Comparison of ENCODE assay signal across 23 mouse cellular contexts in genomic region chr17:62776710-62777109, GRCm38 (mm10).
DNase-seq lines count a peak whose midpoint lies in the region; ATAC-seq and TF ChIP-seq lines count a peak whose summit lies in the region.
"Had no signal": no experiment of that assay in that cellular context is flagged by ENCODE, and none has a peak within 500 bp of the region (broad histone marks: within the 10 kb centered on the region; RNA-seq: fewer than 3 reads in every experiment).

No protein-coding gene starts in this region.

- H3K9me3 ChIP-seq in heart, embryonic 12.5 days (replicated peaks): no peaks in the 10 kb centered on the region
- H3K9me3 ChIP-seq in stomach, embryonic 16.5 days (replicated peaks; ENCODE audit: control insufficient read depth, low read length): no peaks in the 10 kb centered on the region
- no peaks in the 10 kb centered on the region for H3K9me3 ChIP-seq in liver, embryonic 11.5 days (ENCODE audit: control insufficient read depth, low read length)
- H3K9me3 ChIP-seq: embryonic facial prominence, embryonic 13.5 days; heart, embryonic 10.5 days; hindbrain, embryonic 13.5 days; intestine, embryonic 15.5 days had no signal

- ATAC-seq in heart, embryonic 12.5 days (ENCODE audit: insufficient number of reproducible peaks, low FRiP score): no peak
- no peak for ATAC-seq in stomach, embryonic 16.5 days (ENCODE audit: insufficient read depth, low FRiP score)
- no peak for ATAC-seq in liver, embryonic 11.5 days (replicated peaks; ENCODE audit: low FRiP score)
- ATAC-seq: forebrain, embryonic 14.5 days; forebrain, postnatal 0 days; hindbrain, embryonic 16.5 days; Patski had no signal

- H3K79me3 ChIP-seq in C2C12 (ENCODE audit: low read depth): peaks cover 6% of the 10 kb centered on the region

- no peaks in the 10 kb centered on the region for H3K36me3 ChIP-seq in heart, embryonic 12.5 days
- H3K36me3 ChIP-seq in C2C12 (ENCODE audit: control insufficient read depth, insufficient read depth): no peaks in the 10 kb centered on the region
- H3K36me3 ChIP-seq in myocyte (ENCODE audit: control insufficient read depth, insufficient read depth): no peaks in the 10 kb centered on the region
- no peaks in the 10 kb centered on the region for H3K36me3 ChIP-seq in stomach, embryonic 16.5 days (ENCODE audit: control insufficient read depth, insufficient read depth, low read length)
- H3K36me3 ChIP-seq in liver, embryonic 11.5 days (ENCODE audit: control insufficient read depth, insufficient read depth, low read length): no peaks in the 10 kb centered on the region
- H3K36me3 ChIP-seq: embryonic facial prominence, embryonic 13.5 days; heart, embryonic 10.5 days; hindbrain, embryonic 13.5 days; intestine, embryonic 15.5 days had no signal

- no peak overlapping the region for H3K27ac ChIP-seq in heart, embryonic 12.5 days (ENCODE audit: poor library complexity, severe bottlenecking)
- H3K27ac ChIP-seq in stomach, embryonic 16.5 days (ENCODE audit: low read length): 0 out of 2 replicates have a peak overlapping the region, but pooled peaks have one; percentile 26
- H3K27ac ChIP-seq in liver, embryonic 11.5 days (ENCODE audit: low read depth, low read length): no peak overlapping the region
- H3K27ac ChIP-seq: embryonic facial prominence, embryonic 13.5 days; heart, adult 2 months; heart, embryonic 10.5 days; hindbrain, embryonic 13.5 days; intestine, embryonic 15.5 days had no signal

- no peak overlapping the region for H3ac ChIP-seq in C2C12 (ENCODE audit: control insufficient read depth, insufficient read length, low read depth)
- H3ac ChIP-seq in myocyte (ENCODE audit: control insufficient read depth, insufficient read length): no peak overlapping the region

- TF ChIP-seq POLR2A in myocyte (IDR thresholded peaks at IDR 0.05; ENCODE audit: insufficient read length, low read depth): no peak

- DNase-seq in heart, adult 11 months: peak; percentile 78
- no peak for DNase-seq in spleen, postnatal 10 days (ENCODE audit: low spot score in 2 of 2)
- DNase-seq in liver, embryonic 11.5 days (ENCODE audit: low spot score): no peak
- no peak for DNase-seq in right cerebral cortex, postnatal 36 days (ENCODE audit: low spot score in 2 of 2)
- DNase-seq: adrenal gland, postnatal 14 days; cerebellum, adult 11 months; cerebellum, adult 2 months; cerebellum, adult 9-11 months; cerebellum, postnatal 25 days; forebrain, postnatal 0 days; gastrocnemius, postnatal 25 days; heart, adult 2 months had no signal

- no peak overlapping the region for H3K9ac ChIP-seq in heart, embryonic 12.5 days
- no peak overlapping the region for H3K9ac ChIP-seq in stomach, embryonic 16.5 days (ENCODE audit: low read length)
- H3K9ac ChIP-seq in liver, embryonic 11.5 days (ENCODE audit: low read depth, low read length): no peak overlapping the region
- H3K9ac ChIP-seq: embryonic facial prominence, embryonic 13.5 days; forebrain, postnatal 0 days; hindbrain, embryonic 13.5 days; intestine, embryonic 15.5 days had no signal

- TF ChIP-seq CTCF in C2C12 (IDR thresholded peaks at IDR 0.05; ENCODE audit: control insufficient read depth, insufficient read depth, insufficient read length): no peak

- 79% methylated on average over 3 of the region's 3 CpGs for WGBS in heart, embryonic 12.5 days
- 39% methylated on average over 3 of the region's 3 CpGs for WGBS in stomach, embryonic 16.5 days
- WGBS in liver, embryonic 11.5 days: 74% methylated on average over 3 of the region's 3 CpGs

- no peaks in the 10 kb centered on the region for H3K27me3 ChIP-seq in heart, embryonic 12.5 days (replicated peaks)
- H3K27me3 ChIP-seq in C2C12 (ENCODE audit: control insufficient read depth, insufficient read depth, insufficient read length) (no peaks in the 10 kb centered on the region), myocyte (ENCODE audit: control insufficient read depth, insufficient read depth, insufficient read length) (no peaks in the 10 kb centered on the region)
- no peaks in the 10 kb centered on the region for H3K27me3 ChIP-seq in stomach, embryonic 16.5 days (ENCODE audit: control insufficient read depth, insufficient read depth, low read length)
- no peaks in the 10 kb centered on the region for H3K27me3 ChIP-seq in liver, embryonic 11.5 days (replicated peaks; ENCODE audit: control insufficient read depth, insufficient read depth, low read length)
- H3K27me3 ChIP-seq: embryonic facial prominence, embryonic 13.5 days; hindbrain, embryonic 13.5 days; intestine, embryonic 15.5 days; Patski had no signal

- H3K79me2 ChIP-seq in C2C12 (ENCODE audit: control insufficient read depth, insufficient read depth) (peaks cover 47% of the 10 kb centered on the region), myocyte (ENCODE audit: control insufficient read depth, insufficient read depth) (no peaks in the 10 kb centered on the region)

- H3K4me2 ChIP-seq in heart, embryonic 12.5 days: no peak overlapping the region
- H3K4me2 ChIP-seq in myocyte (ENCODE audit: low read depth): peak overlapping the region; percentile 54
- H3K4me2 ChIP-seq in stomach, embryonic 16.5 days (ENCODE audit: low read depth, low read length): no peak overlapping the region
- H3K4me2 ChIP-seq in liver, embryonic 11.5 days: no peak overlapping the region
- H3K4me2 ChIP-seq: embryonic facial prominence, embryonic 13.5 days; hindbrain, embryonic 13.5 days; intestine, embryonic 15.5 days had no signal

- no peak overlapping the region for H3K4me3 ChIP-seq in heart, embryonic 12.5 days
- H3K4me3 ChIP-seq in C2C12 (ENCODE audit: insufficient read depth, poor library complexity, severe bottlenecking): no peak overlapping the region
- no peak overlapping the region for H3K4me3 ChIP-seq in myocyte
- no peak overlapping the region for H3K4me3 ChIP-seq in stomach, embryonic 16.5 days (replicated peaks; ENCODE audit: low read length)
- no peak overlapping the region for H3K4me3 ChIP-seq in liver, embryonic 11.5 days (ENCODE audit: low read depth, low read length)
- H3K4me3 ChIP-seq: embryonic facial prominence, embryonic 13.5 days; heart, adult 2 months; heart, embryonic 10.5 days; hindbrain, embryonic 13.5 days; intestine, embryonic 15.5 days had no signal

- peaks cover 16% of the 10 kb centered on the region for H3K4me1 ChIP-seq in heart, embryonic 12.5 days (replicated peaks)
- peaks cover 34% of the 10 kb centered on the region for H3K4me1 ChIP-seq in stomach, embryonic 16.5 days (ENCODE audit: control insufficient read depth, insufficient read depth, low read length)
- no peaks in the 10 kb centered on the region; the same call in 1 of the 2 replicates for H3K4me1 ChIP-seq in liver, embryonic 11.5 days (replicated peaks; ENCODE audit: control insufficient read depth, insufficient read depth, low read length)

TF ChIP-seq in C2C12, 6 proteins besides CTCF, POLR2A, EP300 and RAD21:
- TF ChIP-seq MYOG (IDR thresholded peaks at IDR 0.05; ENCODE audit: control insufficient read depth, extremely low read depth, insufficient read length) (no peak), CEBPB (IDR thresholded peaks at IDR 0.05; ENCODE audit: low read depth) (peak; percentile 22)

TF ChIP-seq in myocyte, 11 proteins besides CTCF, POLR2A, EP300 and RAD21:
- TF ChIP-seq MYOG (IDR thresholded peaks at IDR 0.05; ENCODE audit: control insufficient read depth in 1 of 3, insufficient read depth in 1 of 3, insufficient read length in 2 of 3, low read depth in 2 of 3) (no peak), CEBPB (IDR thresholded peaks at IDR 0.05; ENCODE audit: insufficient read depth, poor library complexity, severe bottlenecking) (peak; percentile 67), TCF3 (IDR thresholded peaks at IDR 0.05; ENCODE audit: insufficient read length, low read depth) (no peak)
